Mouse (Mus musculus): ENCODE measurements around the gene Trpm2. TPM values are rescaled to one million over a fixed set of nuclear protein-coding genes. Genes with fewer than 3 reads are reported as not detected.

Trpm2 gene
- total RNA-seq, 2 experiments from 2014 or later, result 0.31 to 1.5 TPM

GRCm38 (mm10) chr10:77913292-77913691 is 57.1 kb downstream of the Trpm2 start:
- peak in 1 of 2 experiments; percentile 14 for DNase-seq
- intact Hi-C loops (cut with DNase I), result no loop called here

- DNase-seq, result peak; percentile 74 to 75
- intact Hi-C loops (cut with DNase I), result no loop called here
Measured at GRCm38 (mm10) chr10:77912605-77913004, 57.8 kb downstream of the Trpm2 start.

GRCm38 (mm10) chr10:77902894-77903715 is 67.3 kb downstream of the Trpm2 start:
- DNase-seq, result no peak
- intact Hi-C loops (cut with DNase I), result no loop called here

- intact Hi-C loops (cut with DNase I), result no loop called here
- peak; percentile 25 to 43 for DNase-seq
Measured at GRCm38 (mm10) chr10:77902211-77902893, 68.0 kb downstream of the Trpm2 start, which contains the start of gene Lrrc3. Lrrc3 (minus strand) TSS chr10:77902536.

GRCm38 (mm10) chr10:77901871-77902210 is 68.5 kb downstream of the Trpm2 start:
- intact Hi-C loops (cut with DNase I), result no loop called here
- no peak for DNase-seq

- DNase-seq, result no peak
- intact Hi-C loops (cut with DNase I), result no loop called here
Measured at GRCm38 (mm10) chr10:77900903-77901818, 69.2 kb downstream of the Trpm2 start.

GRCm38 (mm10) chr10:77900126-77900525 is 70.2 kb downstream of the Trpm2 start:
- intact Hi-C loops (cut with DNase I), result no loop called here
- no peak for DNase-seq

- intact Hi-C loops (cut with DNase I), result no loop called here
- DNase-seq, result peak in 1 of 2 experiments; percentile 17
Measured at GRCm38 (mm10) chr10:77895562-77895961, 74.8 kb downstream of the Trpm2 start.

- intact Hi-C loops (cut with DNase I), result no loop called here
- no peak for DNase-seq
Measured at GRCm38 (mm10) chr10:77890987-77891565, 79.3 kb downstream of the Trpm2 start.

- DNase-seq, result no peak
- intact Hi-C loops (cut with DNase I), result no loop called here
Measured at GRCm38 (mm10) chr10:77886007-77886747, 84.2 kb downstream of the Trpm2 start.

- DNase-seq, result no peak
- intact Hi-C loops (cut with DNase I), result no loop called here
Measured at GRCm38 (mm10) chr10:77882553-77882952, 87.8 kb downstream of the Trpm2 start.

- intact Hi-C loops (cut with DNase I), result no loop called here
Measured at GRCm38 (mm10) chr10:77880305-77880704, 90.1 kb downstream of the Trpm2 start.

GRCm38 (mm10) chr10:77878985-77879384 is 91.4 kb downstream of the Trpm2 start:
- DNase-seq, result peak in 1 of 2 experiments; percentile 30
- intact Hi-C loops (cut with DNase I), result loop anchor here (2.0 to 5.0 kb wide), 4 partner anchors 150 to 362 kb away; partner anchors contain the start of genes Fam207a and Gm10024

More at GRCm38 (mm10) chr10:77880305-77880704, 90.1 kb downstream of the Trpm2 start:
- no peak for DNase-seq

- no peak for DNase-seq
- intact Hi-C loops (cut with DNase I), result no loop called here
Measured at GRCm38 (mm10) chr10:77869651-77870050, 100.7 kb downstream of the Trpm2 start.

- intact Hi-C loops (cut with DNase I), result no loop called here
- DNase-seq, result no peak
Measured at GRCm38 (mm10) chr10:77867546-77867945, 102.8 kb downstream of the Trpm2 start.

GRCm38 (mm10) chr10:77864762-77865143 is 105.6 kb downstream of the Trpm2 start:
- intact Hi-C loops (cut with DNase I), result no loop called here
- DNase-seq, result no peak

GRCm38 (mm10) chr10:77864067-77864761 is 106.1 kb downstream of the Trpm2 start:
- intact Hi-C loops (cut with DNase I), result no loop called here

GRCm38 (mm10) chr10:77861675-77862074 is 108.7 kb downstream of the Trpm2 start, which contains the start of gene Gm3285:
Gm3285 (plus strand) TSS chr10:77861975.
- DNase-seq, result no peak
- intact Hi-C loops (cut with DNase I), result no loop called here

More at GRCm38 (mm10) chr10:77864067-77864761, 106.1 kb downstream of the Trpm2 start:
- DNase-seq, result no peak

All from heart, postnatal 36 days (tissue).